Mouse (Mus musculus): ENCODE results near the gene Golph3.

DNA sequence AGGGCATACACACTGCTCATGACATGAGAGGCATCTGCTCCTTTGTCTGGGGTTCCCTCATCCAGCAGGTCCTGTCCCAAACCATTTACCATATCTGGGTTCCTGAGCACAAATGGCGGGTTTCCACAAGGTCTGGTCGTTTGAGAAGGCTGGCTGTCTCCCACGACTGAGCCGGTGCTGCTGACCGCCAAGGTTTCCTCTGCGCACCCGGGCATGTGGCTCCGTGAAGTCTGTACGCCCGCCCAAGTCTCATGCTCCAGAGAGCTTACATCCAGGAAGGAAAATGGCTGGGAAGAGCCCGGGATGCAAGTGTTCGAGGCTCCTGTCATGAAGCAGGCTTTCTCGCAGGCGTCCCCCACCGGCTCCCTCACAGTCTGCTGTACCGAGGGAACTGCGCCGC, 53.7 kb downstream of the Golph3 start:
- TF ChIP-seq CTCF (IDR thresholded peaks at IDR 0.05; ENCODE audit: extremely low read depth, insufficient read depth, insufficient read length, insufficient replicate concordance): no peak
- no peak for TF ChIP-seq POLR2A (IDR thresholded peaks at IDR 0.05; ENCODE audit: low read depth, low read length)

All from spleen, adult 2 months (tissue).